Mouse (Mus musculus) ES-Bruce4 (cell line): Measurements from ENCODE around the gene Gfra1. TPM values are rescaled to one million over a fixed set of nuclear protein-coding genes. Genes with fewer than 3 reads are reported as not detected.

Experiments
- H3K27ac ChIP-seq: 2 replicates; pipeline ENCODE4 v1.5.1; 2012; ENCODE audit warnings: low read length, inconsistent platforms; ENCODE audit not compliant: insufficient read depth
- H3K27me3 ChIP-seq: 2 replicates; pipeline ENCODE4 v1.6.1; 2012; ENCODE audit warnings: mild to moderate bottlenecking, low read length, inconsistent platforms; ENCODE audit not compliant: control insufficient read depth, poor library complexity, insufficient read depth, severe bottlenecking
- H3K36me3 ChIP-seq: 2 replicates; pipeline ENCODE4 v1.6.1; 2012; ENCODE audit warnings: inconsistent platforms, mild to moderate bottlenecking, low read length, moderate library complexity; ENCODE audit not compliant: control insufficient read depth, poor library complexity, insufficient read depth, severe bottlenecking
- H3K4me1 ChIP-seq: one replicate; pipeline ENCODE4 v1.8.1; 2011; ENCODE audit warnings: low read length; ENCODE audit not compliant: control insufficient read depth, insufficient read depth
- H3K4me3 ChIP-seq: 2 replicates; pipeline ENCODE4 v1.5.1; 2011; ENCODE audit warnings: low read depth, mild to moderate bottlenecking, low read length
- H3K9ac ChIP-seq: 2 replicates; pipeline ENCODE4 v1.6.1; 2012; ENCODE audit warnings: low read depth, mild to moderate bottlenecking, inconsistent platforms; ENCODE audit not compliant: poor library complexity, severe bottlenecking
- H3K9me3 ChIP-seq: replicated peaks from 2 replicates; pipeline ENCODE4 v1.6.1; 2012; ENCODE audit warnings: mild to moderate bottlenecking, low read length, inconsistent platforms; ENCODE audit not compliant: control insufficient read depth, poor library complexity, insufficient read depth, severe bottlenecking
- CTCF ChIP-seq: IDR thresholded peaks from one replicate; pipeline ENCODE4 v1.8.1; 2011; ENCODE audit warnings: low read depth, low read length
- EP300 ChIP-seq: IDR thresholded peaks from 2 replicates; pipeline ENCODE4 v1.6.1; 2011; ENCODE audit warnings: low read depth, low read length; ENCODE audit not compliant: insufficient read depth
- POLR2A ChIP-seq: IDR thresholded peaks from one replicate; pipeline ENCODE4 v1.8.1; 2011; ENCODE audit warnings: low read length; ENCODE audit not compliant: insufficient read depth
- polyA plus RNA-seq: library from polyadenylated mRNA; stranded (reverse); fragments of >200 nt; gene quantifications from 2 replicates; pipeline ENCODE4 v1.2.4, GENCODE M21; 2011; ENCODE audit warnings: low read depth; ENCODE audit not compliant: missing spikeins, insufficient read depth, insufficient read length

Gene Gfra1
- polyA plus RNA-seq, 1 experiment: 0.58 TPM

- TF ChIP-seq POLR2A (no peak), CTCF (no peak), EP300 (no peak)
- no peaks in the 10 kb centered on the region for H3K36me3 ChIP-seq
- no peak overlapping the region for H3K27ac ChIP-seq
- H3K4me3 ChIP-seq: no peak overlapping the region
- no peak overlapping the region for H3K9ac ChIP-seq
- H3K9me3 ChIP-seq: no peaks in the 10 kb centered on the region
- peaks cover 7% of the 10 kb centered on the region for H3K27me3 ChIP-seq
- no peaks in the 10 kb centered on the region for H3K4me1 ChIP-seq
These were observed 5.0 kb downstream of the Gfra1 start for GRCm38 (mm10) chr19:58450716-58451115.

DNA sequence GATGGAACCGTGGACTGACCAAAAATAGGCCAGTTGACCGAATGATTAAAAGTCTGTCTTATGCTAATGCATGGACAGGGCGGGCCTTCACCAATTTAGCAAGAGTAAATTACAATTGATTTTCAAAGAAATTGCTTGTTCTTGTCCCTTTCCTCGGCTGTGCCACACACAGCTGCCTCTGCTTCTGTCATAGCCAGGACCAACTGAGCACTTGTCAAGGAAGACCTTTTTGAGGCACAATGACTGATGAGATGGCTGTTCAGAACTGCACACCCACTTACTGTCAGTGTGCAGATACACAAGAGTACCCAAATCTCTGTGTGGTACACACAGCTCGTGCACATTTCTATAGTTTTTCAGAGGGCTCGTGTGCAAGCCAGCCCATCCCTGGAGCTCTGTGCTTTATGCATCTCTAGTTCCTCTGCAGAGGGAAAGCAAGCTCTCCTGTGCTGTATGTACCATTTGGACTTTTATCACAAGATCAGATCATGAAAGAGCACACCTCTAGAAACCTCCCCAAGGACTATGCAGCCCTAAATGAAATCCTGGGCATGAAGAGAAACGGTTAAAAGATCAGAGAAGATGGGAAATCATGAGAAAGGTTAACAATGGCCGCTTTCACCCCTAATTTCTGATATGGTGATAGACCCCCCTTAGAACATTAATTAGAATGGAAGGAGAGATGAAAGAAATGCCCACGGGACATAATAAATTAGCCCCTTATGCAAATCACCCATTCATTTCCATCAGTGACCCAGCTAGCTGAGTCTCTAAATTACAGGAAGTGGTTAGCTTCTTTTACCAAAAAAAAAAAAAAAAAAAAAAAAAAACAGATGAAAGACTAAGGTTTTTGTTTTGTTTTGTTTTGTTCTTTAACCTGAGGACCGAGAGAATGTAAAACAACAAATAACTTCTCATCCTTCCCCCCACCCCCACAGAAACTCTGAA lies 12.7 kb downstream of the Gfra1 start:
- no peaks in the 10 kb centered on the region for H3K4me1 ChIP-seq
- no peak overlapping the region for H3K9ac ChIP-seq
- TF ChIP-seq POLR2A (no peak), EP300 (no peak), CTCF (no peak)
- H3K27ac ChIP-seq: no peak overlapping the region
- no peak overlapping the region for H3K4me3 ChIP-seq
- H3K9me3 ChIP-seq: no peaks in the 10 kb centered on the region
- H3K36me3 ChIP-seq: no peaks in the 10 kb centered on the region
- H3K27me3 ChIP-seq: no peaks in the 10 kb centered on the region

DNA sequence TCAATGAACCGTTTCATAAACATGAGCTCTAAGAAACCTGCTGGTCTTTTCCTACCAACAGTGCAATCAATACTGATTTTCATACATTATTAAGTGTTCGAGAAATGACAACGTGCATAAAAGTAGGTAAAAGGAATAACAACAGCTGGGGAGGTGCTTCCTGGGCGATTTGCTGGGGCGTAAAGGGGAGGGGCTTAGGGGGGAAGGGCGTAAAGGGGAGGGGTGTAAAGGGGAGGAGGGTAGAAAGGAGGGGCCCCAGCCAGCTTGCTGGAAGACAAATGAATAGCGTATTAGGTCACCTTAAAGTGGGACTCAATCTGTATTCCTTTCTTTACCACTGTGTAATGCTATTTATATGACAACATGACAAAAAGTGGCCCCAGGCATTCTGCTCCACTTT lies 13.9 kb downstream of the Gfra1 start:
- no peak overlapping the region for H3K4me3 ChIP-seq
- H3K4me1 ChIP-seq: no peaks in the 10 kb centered on the region
- no peaks in the 10 kb centered on the region for H3K27me3 ChIP-seq
- no peak overlapping the region for H3K27ac ChIP-seq
- no peak overlapping the region for H3K9ac ChIP-seq
- no peaks in the 10 kb centered on the region for H3K9me3 ChIP-seq
- TF ChIP-seq POLR2A (no peak), CTCF (no peak), EP300 (no peak)
- H3K36me3 ChIP-seq: no peaks in the 10 kb centered on the region

DNA sequence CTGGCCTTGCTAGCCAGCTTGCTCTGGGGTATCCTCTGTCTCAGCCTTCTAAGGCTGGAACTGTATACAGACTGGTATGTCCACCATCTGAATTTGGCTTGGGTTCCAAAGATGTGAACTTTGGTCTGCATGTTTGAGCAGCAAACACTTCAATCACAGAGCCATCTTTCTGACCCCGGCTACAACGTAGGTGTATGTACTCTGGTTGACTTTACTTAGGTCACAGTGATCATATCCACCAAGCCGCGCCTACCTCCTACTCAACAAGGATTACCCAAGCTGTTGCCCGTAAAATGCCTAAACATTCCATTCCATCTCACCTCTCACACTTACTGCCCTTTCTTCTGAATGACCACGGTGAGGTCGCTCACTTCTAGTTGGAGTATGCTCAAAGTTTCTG lies 14.5 kb downstream of the Gfra1 start:
- Histone ChIP-seq H3K27me3 (no peaks in the 10 kb centered on the region), H3K9me3 (no peaks in the 10 kb centered on the region), H3K36me3 (no peaks in the 10 kb centered on the region), H3K4me3 (no peak overlapping the region), H3K27ac (no peak overlapping the region), H3K9ac (no peak overlapping the region), H3K4me1 (no peaks in the 10 kb centered on the region)
- TF ChIP-seq EP300 (no peak), POLR2A (no peak), CTCF (no peak)

DNA sequence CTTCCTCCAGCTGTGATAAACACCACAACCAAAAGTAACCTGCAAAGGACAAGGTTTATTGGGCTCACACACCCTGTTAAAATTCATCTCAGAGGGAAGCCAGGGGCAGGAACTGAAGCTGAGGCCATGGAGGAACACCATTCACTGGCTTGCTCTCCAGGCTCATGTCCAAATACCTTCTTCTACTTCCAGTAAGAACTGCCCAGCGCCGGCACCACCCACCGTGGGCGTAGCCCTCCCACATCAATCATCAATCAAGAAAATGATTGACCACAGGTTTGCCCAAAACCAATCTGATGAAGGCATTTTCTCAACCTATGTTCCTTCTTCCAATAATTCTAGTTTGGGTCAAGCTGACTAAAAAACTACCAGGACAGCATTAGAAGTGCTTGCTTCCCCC lies 16.9 kb downstream of the Gfra1 start:
- no peak overlapping the region for H3K27ac ChIP-seq
- H3K4me1 ChIP-seq: no peaks in the 10 kb centered on the region
- no peak overlapping the region for H3K4me3 ChIP-seq
- TF ChIP-seq POLR2A (no peak), EP300 (no peak), CTCF (no peak)
- H3K9ac ChIP-seq: no peak overlapping the region
- no peaks in the 10 kb centered on the region for H3K27me3 ChIP-seq
- H3K36me3 ChIP-seq: no peaks in the 10 kb centered on the region
- H3K9me3 ChIP-seq: no peaks in the 10 kb centered on the region

DNA sequence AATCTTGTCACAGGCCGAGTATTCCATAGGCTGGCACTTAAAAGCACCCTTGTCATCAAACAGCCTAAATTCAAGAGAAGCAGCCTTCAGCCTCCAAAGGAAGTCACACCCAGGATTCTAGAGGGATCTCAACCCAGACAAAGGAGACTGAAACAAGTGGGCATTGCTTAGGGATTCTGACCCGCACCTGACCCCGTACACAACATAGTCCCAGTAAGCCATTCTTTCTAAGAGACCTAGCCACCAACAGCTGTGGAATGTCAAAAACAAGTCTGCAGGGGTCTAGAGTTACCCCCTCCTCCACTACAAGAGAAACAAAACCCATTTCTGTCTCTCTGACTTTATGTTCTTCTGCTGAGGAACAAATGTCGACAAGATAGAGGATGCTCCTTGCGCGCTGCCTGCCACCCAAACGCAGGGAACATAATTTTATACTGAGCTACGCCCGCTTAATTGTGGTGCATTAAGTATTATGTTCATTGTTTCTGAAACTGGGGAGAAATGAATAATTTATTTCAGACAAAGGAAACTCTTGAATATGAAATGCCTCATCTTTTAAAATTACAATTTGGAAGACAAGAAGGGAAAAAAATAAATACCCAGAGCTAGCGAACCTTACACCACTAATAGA lies 18.2 kb downstream of the Gfra1 start:
- Histone ChIP-seq H3K9me3 (no peaks in the 10 kb centered on the region), H3K27ac (no peak overlapping the region), H3K4me1 (no peaks in the 10 kb centered on the region), H3K36me3 (no peaks in the 10 kb centered on the region), H3K4me3 (no peak overlapping the region), H3K27me3 (no peaks in the 10 kb centered on the region), H3K9ac (no peak overlapping the region)
- no peak for TF ChIP-seq EP300
- no peak for TF ChIP-seq CTCF
- no peak for TF ChIP-seq POLR2A
